Mouse (Mus musculus): Measurements from ENCODE around the gene Trmt1.

The Trmt1 gene

GRCm38 (mm10) chr8:84711312-84711711, 25.2 kb downstream of the Trmt1 start:
- no peak for DNase-seq

- no peak for DNase-seq
Observed at GRCm38 (mm10) chr8:84711933-84712758, 26.0 kb downstream of the Trmt1 start.

DNA sequence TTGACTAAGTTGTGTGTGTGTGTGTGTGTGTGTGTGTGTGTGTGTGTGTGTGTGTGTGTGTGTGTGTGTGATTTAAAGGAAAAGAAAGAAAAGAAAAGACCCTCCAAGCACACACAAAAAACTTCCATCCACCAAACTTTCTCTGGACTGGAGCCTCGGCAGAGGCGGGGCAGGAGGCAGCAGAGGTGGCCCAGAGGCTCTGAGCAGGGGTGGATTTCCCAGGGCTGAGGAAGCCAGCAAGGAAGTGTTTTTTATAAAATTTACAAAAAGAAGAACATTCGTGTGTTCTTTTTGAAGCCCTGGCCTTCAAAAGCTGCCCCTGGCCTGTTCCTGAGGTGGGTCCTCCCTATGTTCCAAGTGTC, 26.6 kb downstream of the Trmt1 start:
- DNase-seq: no peak

DNA sequence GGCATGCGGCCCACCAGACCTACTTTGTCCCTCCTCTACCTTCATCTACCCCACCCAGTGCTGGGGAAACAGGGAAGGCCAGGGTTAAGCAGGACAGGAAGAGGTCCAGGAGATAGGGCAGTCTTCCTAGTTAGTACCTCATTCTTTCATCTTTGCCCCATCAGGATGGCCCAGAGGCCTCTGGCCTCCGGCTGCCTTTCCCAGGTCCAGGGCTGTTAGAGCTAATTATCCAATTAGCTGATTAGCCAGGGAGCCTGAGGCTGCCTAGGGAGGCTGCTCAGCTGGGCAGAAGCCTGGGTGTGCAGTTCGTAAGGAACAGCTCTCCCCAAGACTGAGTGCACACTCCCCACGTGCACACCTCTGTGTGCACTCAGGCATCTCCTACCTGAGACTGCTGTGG, 27.3 kb downstream of the Trmt1 start:
- DNase-seq: no peak

GRCm38 (mm10) chr8:84714161-84714560, 28.1 kb downstream of the Trmt1 start:
- DNase-seq: no peak

GRCm38 (mm10) chr8:84715893-84716468, 29.9 kb downstream of the Trmt1 start:
- DNase-seq: no peak

GRCm38 (mm10) chr8:84716790-84717189, 30.7 kb downstream of the Trmt1 start:
- no peak for DNase-seq

- DNase-seq: no peak
Observed at GRCm38 (mm10) chr8:84718476-84718875, 32.4 kb downstream of the Trmt1 start.

GRCm38 (mm10) chr8:84718959-84719690, 33.0 kb downstream of the Trmt1 start:
- no peak for DNase-seq

DNA sequence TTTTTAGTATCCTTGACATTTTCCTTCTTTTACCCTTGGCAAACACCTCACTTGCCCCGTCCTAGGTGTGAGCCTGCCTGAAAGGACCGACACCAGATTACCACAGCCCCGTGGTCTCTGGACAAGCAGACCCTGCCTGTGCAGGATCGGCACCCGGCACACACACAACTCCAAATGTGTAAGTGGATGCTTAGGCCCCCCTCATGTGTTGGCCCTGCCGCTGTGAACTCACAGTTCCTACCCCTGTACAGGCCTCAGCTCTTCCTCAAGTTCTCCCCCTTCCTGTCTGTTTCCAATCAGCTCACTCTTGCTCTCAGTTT, 36.4 kb downstream of the Trmt1 start:
- DNase-seq: no peak

DNA sequence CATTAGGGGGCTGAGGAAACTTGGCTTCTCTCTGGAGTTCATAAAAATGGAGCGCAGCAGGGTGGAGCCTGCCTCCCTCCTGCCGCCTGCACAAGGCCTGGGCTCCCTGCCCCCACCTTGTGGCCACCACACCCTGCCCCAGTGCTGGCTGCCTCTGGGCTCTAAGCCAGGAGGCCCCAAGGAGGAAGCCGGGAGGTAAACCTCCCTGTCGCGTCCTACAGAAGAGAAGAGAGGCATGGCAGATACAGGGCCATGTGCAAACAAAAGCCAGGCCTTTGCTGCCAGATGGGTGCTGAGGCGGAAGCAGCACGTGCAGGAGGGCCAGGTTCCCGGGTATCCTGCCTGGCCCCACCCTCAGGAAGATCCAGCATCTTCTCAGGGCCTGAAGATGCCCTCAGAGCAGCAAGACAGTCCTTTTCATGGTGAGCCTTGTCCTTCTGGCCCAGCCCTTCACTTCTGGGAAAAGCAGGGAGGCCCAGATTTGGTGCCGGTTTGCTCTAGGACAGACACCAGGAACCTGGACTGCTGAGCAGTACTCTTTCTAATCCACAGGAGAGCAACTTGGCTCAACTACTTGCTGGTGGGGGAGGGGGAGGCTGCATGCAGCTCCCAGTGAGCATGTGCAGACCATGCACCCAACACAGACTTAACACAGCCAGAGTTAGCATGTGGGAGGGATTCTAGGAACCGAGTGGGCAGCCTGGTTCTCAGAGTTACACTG, 36.9 kb downstream of the Trmt1 start, which contains the start of gene G430095P16Rik:
Gene G430095P16Rik, plus strand, starts transcription at position 158 of the 721 bp plus-strand sequence.
- peak; percentile 74 for DNase-seq

DNA sequence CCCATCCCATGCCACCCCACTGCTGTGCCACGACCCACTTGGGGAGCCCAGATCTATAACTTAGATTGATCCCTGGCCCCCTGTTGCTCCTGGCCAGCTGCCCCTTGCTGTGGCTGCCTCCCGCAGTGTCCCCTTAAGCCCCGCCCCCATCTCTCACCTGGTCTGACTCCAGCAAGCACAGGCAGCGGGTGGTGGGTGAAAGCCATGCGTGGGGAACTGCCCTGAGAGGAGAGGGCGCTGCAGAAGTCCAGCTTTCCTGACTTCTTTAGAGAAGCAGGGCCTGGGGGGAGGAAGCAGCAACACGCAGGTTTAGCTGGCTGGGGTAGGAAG, 37.4 kb downstream of the Trmt1 start:
- peak; percentile 57 for DNase-seq

GRCm38 (mm10) chr8:84724683-84725082, 38.6 kb downstream of the Trmt1 start:
- no peak for DNase-seq

- DNase-seq: no peak
Observed at GRCm38 (mm10) chr8:84725246-84725940, 39.3 kb downstream of the Trmt1 start.

- peak; percentile 71 for DNase-seq
Observed at GRCm38 (mm10) chr8:84725941-84726259, 39.8 kb downstream of the Trmt1 start.

GRCm38 (mm10) chr8:84728474-84728873, 42.4 kb downstream of the Trmt1 start:
- DNase-seq: no peak

DNA sequence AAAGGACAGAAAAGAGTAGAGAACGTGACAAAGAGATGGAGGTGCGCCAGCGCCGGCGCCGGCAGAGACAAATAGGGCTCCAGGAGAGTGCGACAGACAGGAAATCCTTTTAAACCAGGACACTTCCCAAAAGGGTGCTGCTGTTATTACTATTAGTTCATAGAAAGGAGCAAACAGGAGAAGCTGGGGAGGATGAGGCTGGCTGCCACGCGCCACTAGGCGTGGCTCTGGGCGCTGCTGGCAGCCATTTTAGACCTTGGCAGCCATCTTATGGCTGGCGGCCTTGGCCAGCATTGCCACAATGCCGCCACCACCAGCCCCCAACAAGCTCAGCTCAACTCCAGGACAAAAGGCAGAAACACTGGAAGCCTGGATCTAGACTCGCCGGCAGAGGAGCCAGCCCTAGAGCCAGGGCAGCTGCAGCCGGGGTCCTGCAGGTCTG, 43.8 kb downstream of the Trmt1 start:
- DNase-seq: peak; percentile 61

- no peak for DNase-seq
Observed at GRCm38 (mm10) chr8:84730541-84731370, 44.6 kb downstream of the Trmt1 start.

DNA sequence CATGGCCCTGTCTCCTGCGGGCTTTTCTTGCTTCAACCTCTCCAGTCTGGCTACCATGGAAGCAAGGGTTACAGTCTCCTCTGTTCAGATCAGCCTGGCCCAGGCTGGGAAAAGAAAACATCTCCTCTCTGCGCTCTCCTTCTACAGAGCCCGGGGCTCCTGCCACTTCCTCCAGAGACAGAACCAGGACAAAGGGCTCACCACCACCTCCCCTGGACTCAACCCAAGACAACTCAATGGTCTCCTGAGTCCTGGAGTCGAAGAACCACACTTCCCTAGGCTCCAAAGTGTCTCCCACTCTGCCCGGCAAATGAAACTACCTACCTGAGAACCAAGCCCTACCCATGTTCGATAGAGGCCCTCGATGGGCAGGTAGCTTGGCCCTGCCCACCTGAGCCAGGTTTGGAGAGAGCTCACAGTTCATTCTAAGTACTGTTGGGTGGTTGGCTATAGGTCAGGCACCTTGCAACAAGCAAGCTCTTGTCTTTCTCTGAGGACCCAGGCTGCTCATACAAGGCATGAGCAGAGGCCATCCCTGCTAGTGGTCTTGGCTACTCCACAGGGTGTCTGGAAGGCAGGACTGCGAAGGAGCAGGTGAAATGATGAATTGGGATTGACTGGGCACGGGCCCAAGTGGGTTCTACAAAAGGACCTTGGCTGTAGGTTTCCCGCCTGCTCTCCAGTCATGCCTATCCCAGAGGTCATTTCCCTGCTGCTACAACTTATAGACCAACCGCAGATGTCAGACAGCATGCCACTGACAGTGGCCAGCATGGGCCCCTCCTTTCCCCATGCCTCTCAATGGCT, 45.5 kb downstream of the Trmt1 start:
- DNase-seq: no peak

DNA sequence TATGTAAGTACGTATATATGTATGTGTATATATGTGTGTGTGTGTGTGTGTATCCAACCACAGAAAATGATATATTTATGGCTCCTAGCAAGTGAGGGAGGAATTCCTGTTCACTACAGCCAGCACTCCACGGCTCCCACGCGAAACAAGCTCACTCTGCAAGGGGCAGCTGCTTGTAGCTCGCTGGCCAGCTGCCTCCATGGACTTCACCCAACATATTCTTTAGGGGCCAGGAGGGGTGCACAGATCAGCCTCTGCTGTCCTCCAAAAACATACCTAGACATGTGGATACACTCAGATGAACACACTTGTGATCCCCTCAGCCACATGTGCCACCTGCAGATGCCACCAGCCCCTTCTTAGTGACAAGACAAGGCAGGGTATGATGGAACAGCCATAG, 46.4 kb downstream of the Trmt1 start:
- DNase-seq: no peak

DNA sequence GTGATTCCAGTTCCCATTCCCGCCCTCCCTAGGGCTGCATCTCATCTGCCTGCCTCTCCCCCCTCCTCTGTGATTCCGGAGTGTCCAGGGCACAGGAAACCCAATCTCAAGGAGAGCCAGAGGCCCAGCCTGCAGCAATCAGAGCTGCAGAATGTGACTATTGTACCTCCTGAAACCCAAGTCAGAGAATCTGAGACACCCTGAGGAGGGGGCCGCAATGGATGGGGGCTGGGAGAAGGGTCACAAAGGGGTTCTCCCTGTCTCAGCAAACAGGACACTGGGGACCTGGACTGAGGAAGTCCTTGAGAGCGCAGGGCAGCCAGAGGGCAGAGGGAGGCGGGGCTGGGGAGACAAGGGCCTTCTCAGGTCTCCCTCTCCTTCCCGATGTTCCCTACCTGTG, 46.9 kb downstream of the Trmt1 start:
- DNase-seq: no peak
